Mouse (Mus musculus) left cerebral cortex, postnatal 4 days (tissue): ENCODE data around the gene Sec31b. TPM values are rescaled to one million over a fixed set of nuclear protein-coding genes. Genes with fewer than 3 reads are reported as not detected.

Experiments
- DNase-seq: peaks from one replicate; pipeline ENCODE4 v3.0.0-alpha.2; 2022
- intact Hi-C: fragments of 180-260 bp; cut with DNase I; formaldehyde crosslinking; loops from one replicate; pipeline ENCODE4 v1.15.1; 2025
- total RNA-seq, 2 experiments: library from RNA; stranded (reverse); gene quantifications; 2 replicates each; pipeline ENCODE4 v1.2.3; 2021

Sec31b gene
- total RNA-seq, 2 experiments from 2014 or later: 0.28 TPM; not detected in 1

DNA sequence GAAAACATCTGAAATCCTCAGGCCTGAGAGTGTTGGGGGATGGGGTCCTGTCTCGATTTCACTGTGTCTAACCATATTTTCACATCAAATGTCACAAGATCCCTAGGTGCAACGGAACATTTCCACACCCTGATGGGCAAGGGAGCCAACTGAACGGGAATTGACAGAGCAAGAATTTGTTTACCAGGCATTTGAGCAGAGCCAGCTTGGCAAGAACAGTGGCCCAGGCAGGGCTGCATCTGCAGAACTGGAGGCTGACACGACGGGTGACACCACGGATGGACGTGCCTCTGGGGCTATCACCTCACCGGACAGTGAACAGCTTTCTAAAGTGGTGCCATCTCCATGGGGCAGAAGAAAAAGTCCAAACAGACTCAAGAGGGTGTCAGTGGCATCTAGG, 8.2 kb downstream of the Sec31b start:
- no peak for DNase-seq
- intact Hi-C loops: no loop called here

DNA sequence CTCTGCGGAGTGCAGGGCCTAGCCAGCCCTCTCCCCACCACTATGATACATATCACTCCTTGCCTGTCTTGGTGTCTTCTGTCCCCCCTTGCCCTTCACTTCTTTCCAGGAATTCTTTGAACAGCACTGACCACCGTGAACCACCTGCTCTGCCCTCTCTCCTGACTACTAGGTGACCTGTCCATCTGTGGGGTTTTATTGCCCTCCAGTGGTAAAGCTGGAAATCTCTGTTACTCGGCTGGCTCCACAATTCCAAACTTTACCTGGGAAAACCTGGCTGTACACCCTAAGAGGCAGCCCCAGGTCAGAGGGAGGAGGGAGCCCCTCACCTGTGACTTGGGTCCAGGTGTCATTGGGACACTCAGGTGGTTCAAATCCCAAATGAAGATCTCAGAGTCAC, 10.3 kb downstream of the Sec31b start:
- intact Hi-C loops: no loop called here
- no peak for DNase-seq

DNA sequence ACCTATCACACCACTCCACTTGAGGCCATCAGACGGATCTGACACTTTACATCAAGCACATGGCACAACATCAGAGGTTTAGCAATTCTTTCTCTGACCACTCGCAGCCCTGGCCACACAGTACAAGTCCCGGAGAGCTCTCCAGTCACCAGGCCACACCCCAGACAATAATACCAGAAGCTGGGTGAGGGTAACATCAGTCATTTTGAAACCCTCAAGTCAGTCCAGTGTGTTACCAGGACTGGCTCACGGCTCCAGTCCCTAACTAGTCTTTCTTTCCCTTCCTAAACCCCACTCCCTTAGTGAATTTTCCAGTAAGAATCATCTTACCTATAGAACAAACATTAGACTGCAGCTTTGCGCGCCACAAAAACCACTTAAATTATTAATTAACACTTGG, 15.6 kb downstream of the Sec31b start:
- no peak for DNase-seq
- intact Hi-C loops: no loop called here

DNA sequence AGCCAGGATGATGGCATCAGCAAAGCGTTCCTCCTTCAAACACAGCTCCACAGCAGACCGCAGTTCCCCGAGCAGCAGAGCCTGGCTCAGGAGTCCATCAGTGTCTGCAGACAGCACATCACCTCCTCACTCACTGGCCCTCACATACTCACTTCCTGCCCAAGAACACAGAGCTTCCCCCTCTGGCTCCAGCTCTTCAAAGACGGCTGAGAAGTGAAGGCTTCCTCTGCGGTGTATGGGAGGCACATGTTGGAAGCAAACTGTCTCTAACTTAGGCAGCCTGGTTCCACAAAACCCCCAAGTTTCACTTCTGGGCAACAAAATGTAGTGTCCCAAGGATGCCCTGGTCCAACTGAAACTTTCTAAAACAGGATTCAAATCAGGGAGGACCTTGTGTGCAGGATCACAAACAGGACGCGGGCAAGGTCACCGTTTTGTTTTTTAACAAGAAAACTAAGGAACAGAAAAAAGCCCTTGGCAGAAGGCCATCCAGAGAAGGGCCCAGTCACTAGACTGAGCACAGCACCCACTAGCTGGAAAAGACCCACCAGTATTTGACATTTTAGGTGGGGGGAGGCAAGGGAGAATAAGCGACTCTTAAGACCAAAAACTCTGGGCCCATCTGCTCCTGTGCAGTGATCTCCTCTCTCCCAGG, 20.0 kb downstream of the Sec31b start:
- intact Hi-C loops: no loop called here

DNA sequence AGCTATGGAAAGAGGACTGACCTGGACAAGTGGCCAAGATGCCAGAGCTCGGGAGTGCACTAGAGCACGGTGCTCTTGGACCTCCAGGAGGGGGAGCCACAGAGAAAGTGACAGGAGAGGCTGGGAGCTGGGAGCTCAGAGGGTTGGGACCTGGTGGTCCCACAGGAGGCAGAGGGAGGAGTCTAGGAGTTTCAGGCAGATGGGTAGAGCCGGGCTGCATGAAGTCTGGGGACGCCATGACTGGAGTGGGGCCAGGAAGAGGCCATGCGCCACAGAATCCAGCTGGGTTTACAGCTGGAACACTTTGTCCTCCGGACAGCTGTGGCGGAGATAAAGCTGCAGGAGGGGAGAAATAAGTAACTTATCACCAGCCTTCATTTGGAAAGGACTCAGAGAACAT, 26.5 kb downstream of the Sec31b start:
- peak; percentile 35 for DNase-seq
- intact Hi-C loops: no loop called here

More for the DNA sequence above, 20.0 kb downstream of the Sec31b start:
- DNase-seq: no peak

DNA sequence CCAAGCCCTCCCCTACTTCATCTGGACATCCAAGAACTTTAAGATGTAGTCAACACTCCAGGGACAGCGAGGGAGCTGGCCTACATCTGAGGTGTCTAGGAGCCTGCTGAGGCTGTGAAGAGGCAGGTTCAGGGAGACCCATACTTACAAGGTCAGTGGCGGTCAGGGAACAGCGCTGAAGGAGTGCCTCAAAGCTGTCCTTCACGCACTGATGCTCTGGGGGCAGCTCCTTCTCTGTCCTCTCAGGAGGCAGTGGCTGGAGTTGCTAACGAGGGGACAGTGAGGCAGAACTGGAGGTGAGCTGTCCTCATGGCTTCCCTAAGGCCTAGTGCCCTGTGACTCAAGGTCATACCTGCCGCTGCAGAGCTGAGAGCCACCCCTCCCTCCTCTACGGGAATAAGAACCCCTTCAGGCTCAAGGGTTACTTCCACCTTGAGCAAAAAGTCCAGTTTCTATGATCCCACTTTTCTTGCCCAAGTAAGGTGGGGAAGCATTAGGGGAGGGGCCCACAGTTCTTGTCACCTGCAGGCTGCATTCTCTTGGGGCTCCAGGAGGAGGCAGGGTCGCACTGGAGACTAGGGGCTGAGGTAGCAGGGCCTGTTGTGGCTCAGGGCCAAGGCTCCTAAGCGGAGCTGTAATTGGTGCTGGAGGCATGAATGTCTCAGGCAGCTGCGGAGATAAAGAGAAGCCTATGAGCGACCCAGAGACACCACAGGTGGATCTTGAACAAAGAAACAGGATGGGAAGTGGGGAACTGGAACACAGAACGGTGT, 27.5 kb downstream of the Sec31b start:
- intact Hi-C loops: no loop called here
- peak; percentile 30 for DNase-seq

DNA sequence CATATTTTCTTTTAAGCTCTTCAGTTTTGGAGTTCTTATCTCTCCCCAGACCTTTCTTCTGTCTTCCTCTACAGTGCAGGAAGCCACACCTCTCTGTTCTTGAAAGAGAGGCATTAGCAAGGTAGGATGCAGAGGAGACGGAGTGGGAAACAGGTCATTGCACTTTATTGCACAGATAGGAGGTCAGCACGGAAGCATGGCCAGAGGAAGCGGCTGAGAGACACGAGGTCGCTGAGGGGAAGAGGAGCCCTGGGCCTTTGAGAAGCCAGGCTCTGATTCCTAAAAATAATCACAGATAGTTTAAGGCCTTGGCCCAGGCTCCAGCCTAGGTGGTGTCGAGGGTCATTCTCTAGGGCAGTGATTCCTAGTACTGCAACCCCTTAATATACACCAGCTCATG, 29.9 kb downstream of the Sec31b start:
- no peak for DNase-seq
- intact Hi-C loops: no loop called here

DNA sequence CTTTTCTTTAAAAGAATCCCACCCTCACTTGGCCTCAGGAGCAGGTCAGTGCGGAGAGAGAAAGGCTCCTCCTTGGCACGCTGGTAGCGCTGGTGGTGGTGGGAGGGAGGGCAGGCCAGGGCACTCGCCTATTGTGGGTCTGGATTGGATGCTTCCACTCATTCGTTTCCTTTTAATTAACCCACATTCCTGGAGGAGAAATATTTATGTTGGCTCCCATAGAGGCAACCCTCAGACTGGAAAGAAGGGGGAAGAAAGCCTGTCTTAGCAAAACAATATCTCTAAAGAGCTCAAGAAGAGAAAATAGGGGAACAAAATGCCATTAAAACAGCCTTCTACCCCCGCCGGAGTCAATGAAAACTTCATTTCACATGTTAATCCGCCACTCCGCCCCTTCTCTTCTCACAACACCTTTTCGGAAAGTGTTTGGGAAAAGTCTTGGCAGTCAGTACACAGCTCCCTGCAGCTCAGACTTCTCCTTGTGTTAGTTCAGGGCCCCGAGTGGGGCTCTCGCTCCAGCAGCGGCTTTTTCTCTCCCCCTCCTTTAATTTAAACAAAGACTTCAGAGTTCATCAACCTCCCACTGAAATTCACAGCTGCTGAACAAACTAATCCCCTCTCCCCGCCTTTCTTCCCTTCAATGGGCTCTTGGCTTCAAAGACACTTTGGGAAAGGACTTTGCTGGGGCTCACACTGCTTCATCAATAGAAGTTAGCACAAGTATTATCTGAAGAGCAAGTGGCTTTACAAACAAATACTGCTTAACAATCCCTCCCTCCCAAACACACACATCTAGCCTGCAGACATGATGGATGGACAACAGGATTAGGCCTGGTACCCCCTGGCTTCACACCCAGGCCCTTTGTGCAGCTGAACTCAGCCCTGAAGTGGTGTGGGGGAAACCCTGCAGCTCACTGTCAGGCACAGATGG, 30.9 kb downstream of the Sec31b start:
- DNase-seq: no peak
- intact Hi-C loops: no loop called here

DNA sequence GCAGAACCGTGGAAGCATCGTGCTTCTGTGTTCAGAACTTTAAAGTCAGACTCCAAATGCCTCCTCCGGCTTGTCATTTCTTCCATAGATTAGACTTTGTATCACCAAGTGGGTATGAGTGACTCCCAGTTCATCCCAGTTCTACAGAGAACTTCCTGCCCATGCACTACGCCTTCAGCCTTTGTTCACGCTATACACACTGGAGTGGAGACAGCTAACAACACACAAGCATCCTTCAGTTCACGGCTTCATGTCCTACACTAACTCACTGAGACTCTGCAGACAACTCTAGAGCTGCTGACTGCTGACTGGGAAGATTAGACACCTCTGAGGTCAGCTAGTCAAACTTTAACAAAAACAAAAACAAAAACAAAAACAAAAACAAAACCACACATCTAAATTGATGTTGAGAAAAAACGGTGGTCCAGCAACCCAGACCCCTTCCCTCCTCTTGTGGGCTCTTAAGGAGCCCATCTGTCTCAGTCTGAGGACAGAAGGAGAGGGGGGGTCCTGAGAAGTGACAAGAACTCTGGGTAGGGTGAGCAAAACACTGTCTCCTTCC, 31.7 kb downstream of the Sec31b start:
- no peak for DNase-seq
- intact Hi-C loops: no loop called here

DNA sequence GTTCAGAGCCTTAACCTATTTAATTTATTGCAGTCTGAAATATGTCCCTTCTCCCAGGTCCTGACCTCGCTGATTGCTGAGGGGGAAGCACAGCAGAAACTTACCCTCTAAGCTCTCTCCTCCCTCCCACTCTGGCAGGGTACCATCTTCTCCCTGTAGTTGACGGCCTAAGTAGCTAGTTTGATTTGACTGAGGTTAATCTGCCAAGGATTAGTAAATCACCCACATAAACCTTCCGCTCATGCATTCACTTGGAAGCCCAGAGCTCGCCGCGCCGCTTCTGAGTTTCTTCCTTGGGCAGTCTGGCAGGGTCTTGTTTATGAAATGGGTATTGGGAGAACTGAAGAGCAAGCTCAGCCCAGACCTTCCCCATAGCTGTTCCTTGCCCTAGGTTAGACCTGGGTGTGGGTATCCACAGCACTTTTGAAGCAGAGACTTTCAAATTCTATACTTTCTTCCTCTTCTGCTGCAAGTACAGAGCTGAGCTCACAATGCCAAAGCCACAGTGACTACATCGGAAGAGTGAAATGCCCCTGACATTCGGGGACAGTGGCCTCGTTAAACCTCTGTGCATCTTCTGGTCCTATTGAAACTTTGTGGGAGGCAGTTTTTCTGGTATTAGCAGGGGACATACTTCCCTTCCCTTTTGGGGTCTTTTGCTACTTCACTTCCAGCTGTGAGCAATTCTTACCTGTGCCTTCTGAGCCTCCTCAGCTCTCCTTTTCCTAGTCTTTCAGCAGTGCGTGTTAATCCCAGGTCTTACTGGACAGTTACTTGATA, 32.4 kb downstream of the Sec31b start:
- no peak for DNase-seq
- intact Hi-C loops: no loop called here

DNA sequence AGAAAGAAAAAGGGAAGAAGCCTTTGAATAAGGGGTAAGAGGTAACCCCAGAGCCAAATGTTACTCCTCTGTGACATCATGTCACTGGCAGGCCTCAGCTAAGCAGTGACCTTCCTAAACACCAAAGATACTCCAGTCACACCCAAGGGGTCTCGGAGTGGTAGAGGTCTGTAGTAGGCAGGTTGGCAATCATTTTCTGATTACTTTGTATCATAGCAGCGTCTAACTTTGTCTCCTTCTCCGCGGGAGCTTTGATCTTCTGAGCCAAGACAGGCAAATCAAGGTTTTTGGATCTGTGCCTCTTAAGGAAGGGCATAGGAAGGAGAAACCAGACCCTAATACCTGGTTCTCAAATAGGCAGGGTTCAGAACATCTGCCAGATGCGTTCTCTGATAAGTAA, 33.1 kb downstream of the Sec31b start:
- intact Hi-C loops: no loop called here
- DNase-seq: no peak

DNA sequence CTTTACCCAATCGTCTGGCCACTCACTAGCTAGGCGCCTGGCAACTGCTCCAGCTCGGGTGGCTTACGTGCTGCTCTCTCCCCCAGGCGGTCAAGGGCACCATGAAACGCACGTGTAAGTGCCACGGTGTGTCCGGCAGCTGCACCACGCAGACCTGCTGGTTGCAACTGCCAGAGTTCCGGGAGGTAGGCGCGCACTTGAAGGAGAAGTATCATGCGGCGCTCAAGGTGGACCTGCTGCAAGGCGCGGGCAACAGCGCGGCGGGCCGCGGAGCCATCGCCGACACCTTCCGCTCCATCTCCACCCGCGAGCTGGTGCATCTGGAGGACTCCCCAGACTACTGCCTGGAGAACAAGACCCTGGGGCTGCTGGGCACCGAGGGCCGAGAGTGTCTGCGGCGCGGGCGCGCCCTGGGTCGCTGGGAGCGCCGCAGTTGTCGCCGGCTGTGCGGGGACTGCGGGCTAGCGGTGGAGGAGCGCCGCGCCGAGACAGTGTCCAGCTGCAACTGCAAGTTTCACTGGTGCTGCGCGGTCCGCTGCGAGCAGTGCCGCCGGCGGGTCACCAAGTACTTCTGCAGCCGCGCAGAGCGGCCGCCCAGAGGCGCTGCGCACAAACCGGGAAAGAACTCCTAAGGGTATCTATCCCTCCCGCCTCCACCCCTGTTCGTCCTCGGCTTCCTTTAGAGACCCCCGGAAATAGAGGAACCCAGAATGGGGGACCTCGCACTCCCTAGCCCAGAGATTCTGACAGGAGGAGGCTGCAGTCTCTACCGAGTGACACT, 34.0 kb downstream of the Sec31b start:
- intact Hi-C loops: no loop called here
- peak; percentile 18 for DNase-seq

DNA sequence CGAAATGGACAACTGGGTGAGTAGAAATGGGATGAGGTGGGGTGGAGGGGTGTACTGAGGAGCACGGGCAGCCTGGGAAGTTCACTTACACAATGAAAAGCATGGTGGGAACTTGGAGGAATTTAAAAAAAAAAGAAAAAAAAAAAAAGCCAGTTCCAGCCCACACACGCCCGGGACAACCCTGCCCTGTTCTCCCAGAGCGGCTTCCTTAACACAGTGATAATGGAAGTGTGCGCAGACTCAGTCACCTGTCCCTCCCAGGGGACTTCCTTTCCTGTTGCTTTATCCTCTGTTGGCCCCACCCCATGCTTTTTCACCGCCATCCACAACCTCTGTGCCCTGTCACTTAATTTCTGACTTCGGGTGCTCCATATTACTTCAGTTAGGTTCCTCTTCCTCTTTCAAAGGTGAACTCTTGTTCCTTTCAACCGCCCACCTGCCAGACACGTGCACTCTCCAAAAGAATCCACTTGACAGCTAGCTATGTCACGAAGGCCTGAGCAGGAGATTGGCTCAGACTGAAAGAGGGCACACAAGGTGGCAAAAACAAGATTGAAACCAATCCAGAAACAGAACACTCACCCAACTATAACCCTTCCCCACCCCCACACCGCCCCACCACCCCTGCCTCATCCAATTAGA, 35.0 kb downstream of the Sec31b start:
- intact Hi-C loops: no loop called here
- DNase-seq: no peak

DNA sequence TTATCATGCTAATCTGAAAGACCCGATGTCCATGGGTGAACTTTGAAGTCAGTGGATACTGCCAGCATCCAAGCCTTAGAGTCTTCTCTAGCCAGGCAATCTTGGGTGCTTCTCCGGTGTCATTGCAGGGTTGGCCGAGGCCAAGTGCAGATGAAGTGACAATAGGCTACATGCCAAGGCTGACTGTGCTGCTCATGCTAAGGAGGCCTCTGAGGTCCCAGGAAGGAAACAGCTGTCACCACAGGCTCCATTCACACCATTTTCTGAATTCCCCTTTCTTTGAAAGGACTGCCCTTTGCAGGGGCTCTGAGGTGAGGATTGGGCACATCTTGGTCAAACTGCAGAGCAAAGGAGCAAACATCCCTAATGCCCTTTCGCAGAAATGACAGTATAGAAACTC, 42.9 kb downstream of the Sec31b start:
- no peak for DNase-seq
- intact Hi-C loops: no loop called here

DNA sequence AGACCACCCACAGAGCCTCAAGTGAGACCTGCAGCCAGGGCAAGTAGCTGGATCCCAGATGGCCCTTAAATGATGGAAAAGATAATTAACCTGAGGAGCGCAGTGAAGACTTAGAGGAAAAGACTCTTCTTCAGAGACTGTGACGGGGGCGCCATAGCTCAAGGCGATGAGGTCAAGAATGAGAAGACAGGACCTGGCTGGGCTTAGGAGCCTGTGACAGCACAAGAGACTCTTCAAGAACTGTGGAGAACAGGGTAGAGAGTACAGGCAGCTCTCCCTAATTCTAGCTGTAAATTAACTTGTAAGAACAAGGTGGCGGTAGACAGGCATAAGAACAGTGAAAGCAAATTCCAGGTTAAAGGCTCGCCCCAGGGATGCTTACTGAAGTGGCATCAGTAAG, 43.7 kb downstream of the Sec31b start:
- intact Hi-C loops: no loop called here
- no peak for DNase-seq

DNA sequence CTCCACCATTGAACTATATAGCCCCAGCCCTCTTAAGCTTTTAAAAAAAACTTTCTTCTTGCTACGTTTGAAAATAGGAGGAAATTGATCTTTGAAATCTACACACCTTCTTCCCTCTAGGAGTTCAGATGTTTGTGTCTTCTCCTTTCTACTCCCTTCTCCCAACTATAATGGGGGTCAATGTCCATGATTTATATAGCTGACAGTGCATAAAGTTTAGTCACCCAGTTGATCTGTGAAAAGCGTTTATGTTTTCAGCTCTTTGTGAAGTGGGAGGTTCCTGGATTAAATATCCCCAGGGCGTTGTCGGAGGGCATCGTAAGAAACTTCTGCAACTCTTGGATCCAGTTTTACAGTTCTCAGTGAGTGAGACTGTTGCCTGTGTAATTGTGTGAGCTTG, 45.4 kb downstream of the Sec31b start:
- DNase-seq: no peak
- intact Hi-C loops: no loop called here

DNA sequence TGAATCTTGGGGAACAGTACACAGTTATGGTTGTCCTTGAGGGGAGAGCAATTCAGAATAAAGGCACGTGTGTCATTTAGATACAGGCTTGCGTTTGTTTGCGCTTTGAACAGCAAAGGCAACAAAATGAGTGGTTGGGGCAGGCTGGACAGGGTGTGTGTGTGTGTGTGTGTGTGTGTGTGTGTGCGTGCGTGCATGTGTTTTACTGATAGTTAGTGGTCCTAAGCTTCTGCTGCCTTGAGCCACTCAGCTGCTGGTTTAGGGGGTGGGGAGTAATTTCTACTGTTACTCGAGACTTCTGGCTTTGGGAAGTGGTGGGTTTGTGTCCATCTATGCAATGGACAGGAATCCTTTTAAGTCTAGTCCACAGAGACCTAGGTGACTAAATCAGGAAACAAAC, 46.7 kb downstream of the Sec31b start:
- no peak for DNase-seq
- intact Hi-C loops: no loop called here

DNA sequence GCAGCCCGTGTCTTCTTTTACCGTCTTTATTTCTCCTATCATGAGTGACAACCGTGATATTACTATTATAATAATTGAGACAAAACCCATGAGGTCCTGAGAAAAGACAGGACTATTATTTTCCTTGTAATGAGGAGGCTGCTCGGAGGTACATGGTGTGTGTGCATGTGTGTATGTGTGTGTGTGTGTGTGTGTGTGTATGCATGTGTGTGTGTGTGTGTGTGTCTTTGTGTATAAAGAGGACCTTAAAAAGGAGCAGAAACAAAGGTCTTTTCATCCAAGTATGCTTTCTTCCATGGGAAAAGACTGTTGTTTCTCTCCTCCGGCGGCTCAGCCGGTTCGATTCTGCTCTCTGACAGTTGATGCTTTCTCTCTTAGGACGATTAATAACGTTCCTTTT, 48.7 kb downstream of the Sec31b start:
- DNase-seq: no peak
- intact Hi-C loops: no loop called here

DNA sequence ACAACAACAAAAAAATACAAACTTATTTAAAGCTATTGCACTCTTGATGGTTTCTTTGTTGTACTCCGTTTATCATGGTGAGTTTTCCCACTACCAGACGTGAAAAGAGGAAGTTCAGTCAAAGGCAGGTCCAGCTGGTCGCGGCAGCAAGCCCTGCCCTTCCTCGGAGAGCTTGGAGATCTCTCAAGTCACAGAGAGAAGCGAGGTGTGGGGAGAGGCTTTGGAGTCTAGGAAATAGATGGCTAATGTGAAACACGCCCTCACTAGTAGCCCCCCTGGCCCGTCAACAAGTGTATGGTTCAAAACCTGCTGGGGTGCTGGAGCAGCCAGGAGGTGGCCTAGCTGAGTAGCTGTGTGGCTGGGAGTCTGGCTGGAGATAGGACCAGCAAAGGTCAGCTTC, 49.2 kb downstream of the Sec31b start:
- DNase-seq: no peak
- intact Hi-C loops: no loop called here
